Mouse (Mus musculus): Measurements from ENCODE around the gene Selenom.

DNA sequence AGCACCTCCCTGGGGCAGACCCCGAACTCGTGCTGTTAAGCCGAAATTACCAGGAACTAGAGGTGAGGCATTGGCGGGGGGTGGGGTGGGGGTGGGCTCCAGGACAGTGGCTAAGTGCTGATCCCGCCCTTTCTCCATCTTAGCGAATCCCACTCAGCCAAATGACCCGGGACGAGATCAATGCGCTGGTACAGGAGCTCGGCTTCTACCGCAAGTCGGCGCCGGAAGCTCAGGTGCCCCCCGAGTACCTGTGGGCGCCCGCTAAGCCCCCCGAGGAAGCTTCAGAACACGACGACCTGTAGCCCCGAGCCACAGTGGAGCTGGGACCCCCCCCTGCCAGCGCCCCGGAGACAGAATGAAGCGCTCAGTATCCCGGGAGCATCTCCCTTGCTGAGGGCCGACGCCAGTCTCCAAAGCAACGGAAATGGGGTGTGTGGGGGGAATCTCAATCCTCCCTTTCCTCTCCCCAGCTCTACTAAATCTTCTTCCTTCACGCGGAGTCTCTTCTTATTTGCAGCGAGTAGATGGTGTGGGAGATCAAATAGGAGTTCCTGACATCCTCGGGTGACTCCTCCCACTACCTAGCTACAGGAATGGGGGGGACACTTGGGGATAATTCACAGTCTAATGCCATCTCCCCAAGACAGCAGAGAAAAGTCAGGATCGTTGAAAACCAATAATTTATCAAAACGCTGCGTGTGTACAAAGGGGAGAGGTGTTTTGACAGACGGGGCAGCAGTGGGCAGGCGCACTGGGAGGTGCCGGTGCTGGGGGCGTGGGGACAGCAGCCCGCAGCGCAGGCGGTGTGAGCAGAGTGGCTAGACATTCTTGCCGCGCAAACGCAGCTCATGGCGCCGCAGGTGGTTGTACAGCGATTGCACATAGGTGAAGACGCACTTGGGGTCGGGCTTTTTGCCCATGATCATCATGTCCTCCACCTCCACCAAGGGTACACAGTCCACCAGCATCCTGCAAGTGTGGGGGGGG lies 2.7 kb downstream of the Selenom start:
- TF ChIP-seq CTCF (conservative IDR thresholded peaks at IDR 0.05; ENCODE audit: low read length) (no peak), NANOG (IDR thresholded peaks at IDR 0.05; ENCODE audit: borderline replicate concordance, low read length) (no peak), POU5F1 (IDR thresholded peaks at IDR 0.05; ENCODE audit: borderline replicate concordance, low read length) (no peak)

Data from E14TG2a.4 (cell line).